Mouse (Mus musculus): ENCODE data around the gene Etfa. TPM values are rescaled to one million over a fixed set of nuclear protein-coding genes. Genes with fewer than 3 reads are reported as not detected.

Etfa gene
- polyA plus RNA-seq, 1 experiment from 2014 or later: 189 TPM

GRCm38 (mm10) chr9:55449108-55449507 lies 62.9 kb downstream of the Etfa start:
- WGBS: 66% methylated on average over 1 of the region's 1 CpGs
- no peak overlapping the region for H3K4me2 ChIP-seq
- no peaks in the 10 kb centered on the region for H3K9me3 ChIP-seq
- H3K27me3 ChIP-seq: no peaks in the 10 kb centered on the region
- H3K4me3 ChIP-seq: no peak overlapping the region
- no peak for ATAC-seq (ENCODE audit: insufficient number of reproducible peaks, insufficient read depth, low FRiP score, low TSS enrichment, low read depth)
- H3K27ac ChIP-seq: peak overlapping the region; percentile 29; the same call in 1 of the 2 replicates
- H3K36me3 ChIP-seq: peaks cover 7% of the 10 kb centered on the region; the same call in 1 of the 2 replicates
- H3K4me1 ChIP-seq: peaks cover 12% of the 10 kb centered on the region
- no peak overlapping the region for H3K9ac ChIP-seq

- no peak overlapping the region for H3K4me3 ChIP-seq
- H3K27ac ChIP-seq: no peak overlapping the region
- no peak for ATAC-seq (ENCODE audit: insufficient number of reproducible peaks, insufficient read depth, low FRiP score, low TSS enrichment, low read depth)
- 88% methylated on average over 4 of the region's 4 CpGs for WGBS
- no peak overlapping the region for H3K9ac ChIP-seq
- H3K4me2 ChIP-seq: no peak overlapping the region
- no peaks in the 10 kb centered on the region for H3K9me3 ChIP-seq
- H3K27me3 ChIP-seq: no peaks in the 10 kb centered on the region
- no peaks in the 10 kb centered on the region for H3K36me3 ChIP-seq
- peaks cover 12% of the 10 kb centered on the region for H3K4me1 ChIP-seq
Observed at GRCm38 (mm10) chr9:55447509-55447908, 64.5 kb downstream of the Etfa start.

- ATAC-seq (ENCODE audit: insufficient number of reproducible peaks, insufficient read depth, low FRiP score, low TSS enrichment, low read depth): no peak
Observed at GRCm38 (mm10) chr9:55439206-55439780, 72.8 kb downstream of the Etfa start.

GRCm38 (mm10) chr9:55438433-55438832 lies 73.6 kb downstream of the Etfa start:
- H3K9me3 ChIP-seq: no peaks in the 10 kb centered on the region
- H3K9ac ChIP-seq: no peak overlapping the region
- H3K36me3 ChIP-seq: no peaks in the 10 kb centered on the region
- no peaks in the 10 kb centered on the region for H3K4me1 ChIP-seq
- ATAC-seq (ENCODE audit: insufficient number of reproducible peaks, insufficient read depth, low FRiP score, low TSS enrichment, low read depth): no peak
- no peak overlapping the region for H3K27ac ChIP-seq
- H3K4me2 ChIP-seq: no peak overlapping the region
- H3K27me3 ChIP-seq: no peaks in the 10 kb centered on the region
- 56% methylated on average over 3 of the region's 3 CpGs for WGBS
- H3K4me3 ChIP-seq: no peak overlapping the region

More at GRCm38 (mm10) chr9:55439206-55439780, 72.8 kb downstream of the Etfa start:
- Histone ChIP-seq H3K4me1 (no peaks in the 10 kb centered on the region), H3K4me3 (no peak overlapping the region), H3K27ac (no peak overlapping the region), H3K4me2 (no peak overlapping the region), H3K27me3 (no peaks in the 10 kb centered on the region), H3K36me3 (no peaks in the 10 kb centered on the region), H3K9ac (no peak overlapping the region), H3K9me3 (no peaks in the 10 kb centered on the region)
- 90% methylated on average over 5 of the region's 5 CpGs for WGBS

GRCm38 (mm10) chr9:55433875-55434274 lies 78.2 kb downstream of the Etfa start:
- Histone ChIP-seq H3K9ac (no peak overlapping the region), H3K27ac (no peak overlapping the region), H3K4me3 (no peak overlapping the region), H3K4me2 (no peak overlapping the region), H3K4me1 (peaks cover 9% of the 10 kb centered on the region), H3K36me3 (no peaks in the 10 kb centered on the region), H3K27me3 (peaks cover 3% of the 10 kb centered on the region), H3K9me3 (no peaks in the 10 kb centered on the region)
- ATAC-seq (ENCODE audit: insufficient number of reproducible peaks, insufficient read depth, low FRiP score, low TSS enrichment, low read depth): no peak
- WGBS: 91% methylated on average over 5 of the region's 5 CpGs

GRCm38 (mm10) chr9:55432306-55433289 lies 79.4 kb downstream of the Etfa start:
- Histone ChIP-seq H3K27ac (no peak overlapping the region), H3K4me3 (no peak overlapping the region), H3K27me3 (peaks cover 3% of the 10 kb centered on the region), H3K9ac (no peak overlapping the region), H3K4me1 (peaks cover 9% of the 10 kb centered on the region), H3K36me3 (no peaks in the 10 kb centered on the region), H3K9me3 (no peaks in the 10 kb centered on the region), H3K4me2 (no peak overlapping the region)
- no peak for ATAC-seq (ENCODE audit: insufficient number of reproducible peaks, insufficient read depth, low FRiP score, low TSS enrichment, low read depth)
- 65% methylated on average over 14 of the region's 14 CpGs for WGBS

GRCm38 (mm10) chr9:55430133-55430532 lies 81.9 kb downstream of the Etfa start:
- Histone ChIP-seq H3K4me3 (0 out of 2 replicates have a peak overlapping the region, but pooled peaks have one; percentile 5), H3K27ac (no peak overlapping the region), H3K27me3 (peaks cover 3% of the 10 kb centered on the region), H3K4me2 (peak overlapping the region; percentile 46), H3K36me3 (no peaks in the 10 kb centered on the region), H3K9me3 (no peaks in the 10 kb centered on the region), H3K9ac (peak overlapping the region; percentile 47; the same call in 1 of the 2 replicates), H3K4me1 (peaks cover 14% of the 10 kb centered on the region)
- ATAC-seq (ENCODE audit: insufficient number of reproducible peaks, insufficient read depth, low FRiP score, low TSS enrichment, low read depth): no peak
- WGBS: 22% methylated on average over 20 of the region's 20 CpGs

- Histone ChIP-seq H3K27ac (no peak overlapping the region), H3K9me3 (no peaks in the 10 kb centered on the region), H3K4me3 (0 out of 2 replicates have a peak overlapping the region, but pooled peaks have one; percentile 5), H3K9ac (0 out of 2 replicates have a peak overlapping the region, but pooled peaks have one; percentile 47), H3K36me3 (no peaks in the 10 kb centered on the region), H3K27me3 (peaks cover 3% of the 10 kb centered on the region), H3K4me2 (peak overlapping the region; percentile 46), H3K4me1 (peaks cover 15% of the 10 kb centered on the region)
- peak; percentile 53; the same call in 1 of the 2 replicates for ATAC-seq (ENCODE audit: insufficient number of reproducible peaks, insufficient read depth, low FRiP score, low TSS enrichment, low read depth)
- WGBS: 32% methylated on average over 12 of the region's 12 CpGs
Observed at GRCm38 (mm10) chr9:55429242-55429975, 82.6 kb downstream of the Etfa start.

- WGBS: 22% methylated on average over 7 of the region's 7 CpGs
Observed at GRCm38 (mm10) chr9:55425271-55425810, 86.7 kb downstream of the Etfa start.

GRCm38 (mm10) chr9:55423451-55424424 lies 88.3 kb downstream of the Etfa start:
- ATAC-seq (ENCODE audit: insufficient number of reproducible peaks, insufficient read depth, low FRiP score, low TSS enrichment, low read depth): no peak
- Histone ChIP-seq H3K4me3 (no peak overlapping the region), H3K27me3 (no peaks in the 10 kb centered on the region), H3K4me2 (no peak overlapping the region), H3K9ac (no peak overlapping the region), H3K9me3 (0 out of 2 replicates have a peak, but pooled peaks cover 9% of the 10 kb centered on the region), H3K4me1 (peaks cover 9% of the 10 kb centered on the region; the same call in 1 of the 2 replicates), H3K36me3 (no peaks in the 10 kb centered on the region), H3K27ac (no peak overlapping the region)
- 78% methylated on average over 14 of the region's 14 CpGs for WGBS

More at GRCm38 (mm10) chr9:55425271-55425810, 86.7 kb downstream of the Etfa start:
- Histone ChIP-seq H3K27ac (no peak overlapping the region), H3K9ac (no peak overlapping the region), H3K4me3 (no peak overlapping the region), H3K9me3 (0 out of 2 replicates have a peak, but pooled peaks cover 9% of the 10 kb centered on the region), H3K36me3 (no peaks in the 10 kb centered on the region), H3K4me2 (no peak overlapping the region), H3K4me1 (peaks cover 18% of the 10 kb centered on the region), H3K27me3 (no peaks in the 10 kb centered on the region)
- no peak for ATAC-seq (ENCODE audit: insufficient number of reproducible peaks, insufficient read depth, low FRiP score, low TSS enrichment, low read depth)

Measured in embryonic facial prominence, embryonic 13.5 days (tissue).